Mouse (Mus musculus): ENCODE measurements around the gene Pik3ap1. TPM values are rescaled to one million over a fixed set of nuclear protein-coding genes. Genes with fewer than 3 reads are reported as not detected.

Pik3ap1 gene
- polyA plus RNA-seq, 1 experiment from 2014 or later = 3.3 TPM

DNA sequence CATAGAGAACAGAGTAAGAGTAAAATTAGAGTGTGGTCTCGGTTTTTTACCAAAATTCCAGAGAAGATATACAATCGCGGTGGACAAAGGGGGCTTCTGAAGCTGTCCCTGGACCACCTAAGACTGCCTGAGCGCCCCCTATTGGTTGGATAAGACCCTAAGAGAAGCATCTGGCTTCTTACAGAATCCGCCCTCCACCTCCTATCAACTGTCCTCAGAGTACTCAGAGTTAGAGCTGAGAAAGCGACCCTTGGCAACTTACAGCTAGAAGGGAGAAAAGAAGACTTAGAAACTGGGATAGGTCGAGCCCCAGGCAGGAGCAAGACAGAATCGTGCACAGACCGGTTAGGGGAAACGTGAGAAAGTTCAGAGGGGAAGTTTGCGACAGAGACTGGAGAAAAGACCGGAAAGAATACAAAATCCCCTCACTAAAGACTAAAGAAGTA, 473 bp downstream of the Pik3ap1 start:
- Histone ChIP-seq H3K27ac (peak overlapping the region; percentile 81; the same call in 1 of the 2 replicates), H3K4me3 (peak overlapping the region; percentile 69), H3K9me3 (no peaks in the 10 kb centered on the region), H3K27me3 (ENCODE audit: insufficient read depth, poor library complexity, severe bottlenecking) (peaks cover 32% of the 10 kb centered on the region), H3K36me3 (no peaks in the 10 kb centered on the region), H3K4me1 (replicated peaks) (peaks cover 24% of the 10 kb centered on the region)
- peak; percentile 49 for DNase-seq (ENCODE audit: low spot score)
- 13% methylated on average over 12 of the region's 12 CpGs for WGBS

DNA sequence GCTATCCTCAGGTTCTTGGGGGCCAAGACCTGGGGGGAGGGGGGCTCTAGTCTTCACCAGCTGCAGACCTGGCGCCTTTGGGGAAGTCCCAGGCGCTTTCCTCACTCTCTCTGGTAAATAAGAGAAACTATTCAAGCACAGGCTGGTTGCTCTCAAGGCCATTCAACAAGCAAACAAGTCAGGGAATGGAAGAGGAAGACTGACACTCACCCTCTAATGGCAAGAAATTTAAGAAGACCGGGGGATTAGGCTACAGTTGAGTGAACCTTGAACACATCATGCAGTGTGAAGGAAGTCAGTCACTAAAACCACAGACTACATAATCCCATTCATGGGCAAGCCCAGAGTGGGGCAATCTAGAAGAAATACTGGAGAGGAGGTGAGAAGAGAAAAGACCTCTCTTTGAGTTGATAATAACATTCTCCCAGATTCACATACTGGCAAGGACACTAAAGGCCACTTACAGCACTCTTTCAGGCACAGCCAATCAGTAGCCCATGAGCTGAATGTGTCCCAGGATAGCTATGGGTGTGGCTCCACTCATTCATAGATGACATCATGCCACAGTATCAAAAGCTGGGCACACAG, 2.4 kb downstream of the Pik3ap1 start:
- 80% methylated on average over 3 of the region's 3 CpGs for whole genome bisulfite sequencing

DNA sequence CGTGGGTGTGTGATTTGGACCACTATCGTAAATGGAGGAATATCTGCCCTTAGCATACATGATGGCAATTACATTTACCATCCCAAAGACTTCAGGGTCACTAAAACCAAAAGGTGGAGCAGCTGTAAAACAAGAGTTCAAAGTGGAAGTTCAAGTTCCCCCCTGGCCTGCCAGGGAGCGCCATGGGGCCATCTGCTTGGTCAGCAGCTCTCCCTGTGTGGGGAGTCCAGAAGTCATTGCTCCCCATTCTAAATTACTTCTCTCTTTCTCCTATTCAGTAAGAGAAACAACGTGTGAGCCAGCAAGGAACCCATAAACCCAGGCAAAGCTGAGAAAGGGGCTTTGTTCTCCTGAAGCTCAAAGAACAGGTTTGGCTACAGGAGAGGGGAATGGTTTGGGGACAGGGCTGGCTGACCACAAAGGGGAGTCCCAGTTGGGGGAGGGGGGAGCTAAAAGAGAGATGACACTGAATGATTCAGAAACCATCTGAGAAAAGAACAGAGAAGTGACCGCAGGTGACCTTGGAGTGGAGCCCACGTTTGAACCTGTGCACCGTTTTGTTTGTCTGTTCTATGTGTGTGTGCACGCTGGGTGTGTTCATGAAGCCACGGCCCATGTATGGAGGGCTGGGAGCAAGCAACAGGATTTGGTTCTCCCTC, 3.2 kb downstream of the Pik3ap1 start:
- 75% methylated on average over 9 of the region's 9 CpGs for WGBS
- peaks cover 31% of the 10 kb centered on the region for H3K27me3 ChIP-seq (ENCODE audit: insufficient read depth, poor library complexity, severe bottlenecking)
- peaks cover 24% of the 10 kb centered on the region for H3K4me1 ChIP-seq (replicated peaks)

More for the DNA sequence above, 2.4 kb downstream of the Pik3ap1 start:
- H3K4me1 ChIP-seq (replicated peaks) = peaks cover 24% of the 10 kb centered on the region
- no peaks in the 10 kb centered on the region for H3K9me3 ChIP-seq
- no peak overlapping the region for H3K27ac ChIP-seq
- H3K4me3 ChIP-seq = no peak overlapping the region
- H3K36me3 ChIP-seq = no peaks in the 10 kb centered on the region
- no peak for DNase-seq (ENCODE audit: low spot score)
- peaks cover 32% of the 10 kb centered on the region for H3K27me3 ChIP-seq (ENCODE audit: insufficient read depth, poor library complexity, severe bottlenecking)

DNA sequence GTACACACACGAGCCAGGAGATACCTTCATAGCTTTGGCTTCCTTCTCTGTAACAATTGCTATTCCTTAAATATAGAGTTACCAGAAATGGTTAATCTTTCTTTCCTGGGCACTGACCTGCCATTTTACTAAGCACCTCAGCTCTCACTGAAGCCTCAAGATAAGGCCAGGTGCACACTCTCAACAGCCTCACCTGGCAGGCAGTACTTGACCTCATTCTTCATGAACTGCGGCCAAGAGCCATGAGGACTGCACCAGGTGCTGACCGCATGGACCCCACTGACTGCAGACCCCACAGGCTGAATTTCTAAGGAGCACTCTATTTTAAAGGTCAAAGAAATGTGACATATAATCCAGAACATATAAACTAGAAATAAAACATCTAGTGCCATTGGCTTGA, 5.7 kb downstream of the Pik3ap1 start:
- Histone ChIP-seq H3K9me3 (no peaks in the 10 kb centered on the region), H3K27me3 (ENCODE audit: insufficient read depth, poor library complexity, severe bottlenecking) (peaks cover 7% of the 10 kb centered on the region; the same call in 1 of the 2 replicates), H3K4me3 (no peak overlapping the region), H3K36me3 (no peaks in the 10 kb centered on the region), H3K4me1 (replicated peaks) (peaks cover 13% of the 10 kb centered on the region; the same call in 1 of the 2 replicates), H3K27ac (no peak overlapping the region)
- 93% methylated on average over 3 of the region's 3 CpGs for WGBS
- no peak for DNase-seq (ENCODE audit: low spot score)

More for the DNA sequence above, 3.2 kb downstream of the Pik3ap1 start:
- no peak overlapping the region for H3K4me3 ChIP-seq
- no peak for DNase-seq (ENCODE audit: low spot score)
- H3K36me3 ChIP-seq = no peaks in the 10 kb centered on the region
- H3K9me3 ChIP-seq = no peaks in the 10 kb centered on the region
- no peak overlapping the region; the same call in 1 of the 2 replicates for H3K27ac ChIP-seq

DNA sequence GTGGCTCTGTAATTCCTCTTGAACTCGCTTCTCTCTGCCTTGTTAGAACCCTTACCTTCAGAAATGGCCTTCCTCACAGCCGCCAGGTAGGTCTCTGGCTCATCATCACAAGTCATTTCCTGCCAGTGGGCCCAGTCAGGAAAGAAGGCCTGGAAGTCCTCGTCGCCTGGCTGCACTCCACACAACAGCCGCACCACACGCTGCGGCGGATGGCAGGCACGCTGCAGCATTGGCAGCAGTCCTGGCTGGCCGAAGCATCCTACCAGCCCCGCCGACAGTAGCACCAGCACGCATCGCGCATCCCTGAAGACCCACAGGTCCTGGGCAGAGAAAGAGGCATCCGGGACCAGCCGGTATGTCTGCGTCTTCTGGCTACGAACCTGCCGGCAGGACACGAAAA, 9.1 kb downstream of the Pik3ap1 start:
- H3K4me1 ChIP-seq (replicated peaks) = no peaks in the 10 kb centered on the region
- no peak for DNase-seq (ENCODE audit: low spot score)
- no peaks in the 10 kb centered on the region for H3K36me3 ChIP-seq
- no peak overlapping the region for H3K27ac ChIP-seq
- H3K27me3 ChIP-seq (ENCODE audit: insufficient read depth, poor library complexity, severe bottlenecking) = no peaks in the 10 kb centered on the region
- H3K9me3 ChIP-seq = no peaks in the 10 kb centered on the region
- H3K4me3 ChIP-seq = no peak overlapping the region
- 87% methylated on average over 21 of the region's 21 CpGs for WGBS

DNA sequence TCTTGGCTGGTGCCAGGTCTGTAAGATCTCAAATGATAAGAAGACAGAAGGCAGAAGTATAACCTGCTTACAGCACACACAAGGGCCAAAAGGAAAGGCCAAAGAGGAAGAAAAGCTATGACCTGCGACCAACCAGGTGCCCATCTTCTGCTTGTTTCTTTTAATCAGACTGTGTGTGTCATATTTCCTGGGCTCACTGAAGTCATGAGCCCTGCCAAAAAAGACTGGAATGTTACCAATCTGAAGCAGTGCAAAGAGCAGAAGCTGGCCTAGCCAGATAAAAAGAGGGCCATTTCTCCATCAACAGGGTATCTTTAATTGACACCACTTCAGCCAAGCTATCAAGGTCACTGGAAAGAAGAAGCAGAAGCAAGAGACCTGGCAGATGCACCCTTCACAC, 9.8 kb downstream of the Pik3ap1 start:
- no peak overlapping the region for H3K4me3 ChIP-seq
- no peaks in the 10 kb centered on the region for H3K9me3 ChIP-seq
- H3K36me3 ChIP-seq = no peaks in the 10 kb centered on the region
- no peaks in the 10 kb centered on the region for H3K27me3 ChIP-seq (ENCODE audit: insufficient read depth, poor library complexity, severe bottlenecking)
- 0 out of 2 replicates have a peak, but pooled peaks cover under 1% of the 10 kb centered on the region for H3K4me1 ChIP-seq (replicated peaks)
- H3K27ac ChIP-seq = no peak overlapping the region
- 94% methylated on average over 1 of the region's 1 CpGs for WGBS
- no peak for DNase-seq (ENCODE audit: low spot score)

DNA sequence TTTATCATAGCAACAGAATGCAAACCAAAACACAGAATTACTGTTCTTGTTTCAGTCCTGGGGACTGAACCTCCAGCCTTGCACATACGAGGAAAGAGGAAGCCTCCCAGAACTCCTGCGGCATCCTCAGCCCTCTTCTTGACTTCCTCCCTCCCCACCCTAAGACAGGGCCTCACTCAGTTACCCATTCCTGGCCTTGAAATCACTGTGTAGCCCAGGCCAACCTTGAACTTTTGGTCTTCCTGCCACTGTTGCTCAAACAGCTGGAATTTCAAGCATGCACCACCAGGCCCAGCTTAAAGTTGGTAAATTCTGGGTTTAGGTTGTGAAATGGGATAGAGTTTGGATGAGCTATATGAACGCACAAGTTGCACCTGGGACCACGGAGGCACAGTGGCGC, 10.2 kb downstream of the Pik3ap1 start:
- H3K4me3 ChIP-seq = no peak overlapping the region
- no peaks in the 10 kb centered on the region for H3K36me3 ChIP-seq
- H3K9me3 ChIP-seq = no peaks in the 10 kb centered on the region
- WGBS = 90% methylated on average over 5 of the region's 5 CpGs
- H3K4me1 ChIP-seq (replicated peaks) = 0 out of 2 replicates have a peak, but pooled peaks cover 3% of the 10 kb centered on the region
- H3K27me3 ChIP-seq (ENCODE audit: insufficient read depth, poor library complexity, severe bottlenecking) = no peaks in the 10 kb centered on the region
- no peak for DNase-seq (ENCODE audit: low spot score)
- H3K27ac ChIP-seq = no peak overlapping the region

DNA sequence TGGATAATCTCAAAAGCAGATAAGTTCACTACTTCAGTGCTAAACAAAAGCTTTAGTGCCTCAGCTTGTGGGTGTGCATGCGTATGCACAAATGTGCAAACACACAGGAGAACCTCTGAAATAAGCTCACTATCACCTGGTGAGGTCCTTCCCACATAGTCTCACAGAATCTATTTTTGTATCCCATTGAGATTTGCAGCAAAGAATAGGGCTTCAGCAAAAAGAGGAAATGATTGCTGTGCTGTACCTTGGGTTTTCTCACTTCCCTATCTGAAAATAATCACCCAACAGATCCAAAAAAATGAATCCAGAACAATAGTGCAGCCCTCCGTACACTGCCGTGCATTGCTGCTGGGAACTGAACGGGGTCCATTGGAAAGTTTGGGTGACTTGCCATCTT, 12.6 kb downstream of the Pik3ap1 start:
- Histone ChIP-seq H3K4me1 (replicated peaks) (0 out of 2 replicates have a peak, but pooled peaks cover 3% of the 10 kb centered on the region), H3K27me3 (ENCODE audit: insufficient read depth, poor library complexity, severe bottlenecking) (no peaks in the 10 kb centered on the region), H3K9me3 (no peaks in the 10 kb centered on the region), H3K36me3 (no peaks in the 10 kb centered on the region), H3K27ac (no peak overlapping the region), H3K4me3 (no peak overlapping the region)
- no peak for DNase-seq (ENCODE audit: low spot score)
- 88% methylated on average over 4 of the region's 4 CpGs for WGBS

DNA sequence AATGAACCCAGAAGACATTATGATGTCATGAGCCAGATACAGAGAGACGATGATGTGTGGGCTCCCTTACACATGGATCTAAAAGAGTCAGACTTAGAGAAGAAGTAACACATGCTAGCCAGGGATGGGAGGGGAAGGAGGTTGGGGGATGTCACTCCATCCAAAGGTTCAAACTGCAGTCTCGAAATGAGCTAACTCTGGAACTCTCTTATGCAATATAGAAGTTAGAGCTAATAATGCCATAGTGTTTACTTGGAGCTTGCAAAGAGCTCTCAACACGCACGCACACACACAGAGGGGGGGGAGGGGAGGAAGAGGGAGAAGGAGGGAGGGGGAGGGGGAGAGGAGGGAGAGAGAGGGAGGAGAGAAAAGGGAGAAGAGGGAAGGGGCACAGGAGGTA, 13.5 kb downstream of the Pik3ap1 start:
- Histone ChIP-seq H3K36me3 (no peaks in the 10 kb centered on the region), H3K27ac (no peak overlapping the region), H3K9me3 (no peaks in the 10 kb centered on the region), H3K4me3 (no peak overlapping the region), H3K27me3 (ENCODE audit: insufficient read depth, poor library complexity, severe bottlenecking) (no peaks in the 10 kb centered on the region), H3K4me1 (replicated peaks) (0 out of 2 replicates have a peak, but pooled peaks cover 3% of the 10 kb centered on the region)
- 74% methylated on average over 4 of the region's 4 CpGs for WGBS
- no peak for DNase-seq (ENCODE audit: low spot score)

DNA sequence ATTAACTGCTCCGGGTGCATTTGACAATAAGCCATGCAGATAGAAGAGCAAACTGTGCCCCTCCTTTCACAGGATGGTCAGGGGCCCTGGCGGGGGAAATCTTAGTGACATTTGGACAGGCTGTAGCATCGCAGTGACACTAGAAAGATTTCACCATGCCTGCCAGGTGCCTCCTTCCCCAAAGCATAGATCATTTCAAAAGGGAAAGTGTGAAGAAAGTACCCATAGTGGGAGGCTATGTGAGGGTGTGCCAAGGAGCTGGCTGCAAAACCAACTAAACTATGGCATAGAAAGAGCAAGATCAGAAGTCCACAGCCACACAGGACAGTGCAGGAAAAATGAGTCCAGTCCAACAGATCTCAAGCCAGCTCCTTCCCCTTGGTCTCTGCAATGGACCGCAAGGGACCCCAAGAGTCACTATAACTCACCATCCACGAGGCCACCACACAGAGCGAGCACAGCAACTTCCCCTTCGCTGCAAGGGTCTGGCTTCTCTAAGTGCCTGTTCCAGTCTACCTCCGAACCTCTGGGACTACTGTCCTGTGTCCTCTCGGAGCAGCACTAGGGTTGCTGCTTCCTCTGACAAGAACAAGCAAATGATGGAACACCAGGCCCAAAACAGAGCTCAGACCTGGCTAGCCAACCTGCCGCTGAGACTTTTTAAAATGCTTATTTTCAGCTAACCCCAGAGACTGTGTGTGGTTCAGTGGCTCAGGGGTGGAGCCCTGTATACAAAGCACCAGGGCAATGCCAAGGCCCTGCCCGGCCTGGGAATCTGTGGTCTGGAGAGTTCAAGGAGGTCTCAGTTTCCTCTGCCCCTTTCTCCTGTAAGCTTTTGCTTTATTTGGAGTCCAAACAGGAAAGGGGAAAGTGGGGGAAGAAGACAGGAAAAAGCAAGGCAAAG, 15.1 kb downstream of the Pik3ap1 start:
- no peak for DNase-seq (ENCODE audit: low spot score)
- no peak overlapping the region for H3K27ac ChIP-seq
- H3K27me3 ChIP-seq (ENCODE audit: insufficient read depth, poor library complexity, severe bottlenecking) = no peaks in the 10 kb centered on the region
- H3K36me3 ChIP-seq = no peaks in the 10 kb centered on the region
- H3K4me1 ChIP-seq (replicated peaks) = 0 out of 2 replicates have a peak, but pooled peaks cover 3% of the 10 kb centered on the region
- 86% methylated on average over 11 of the region's 11 CpGs for WGBS
- no peaks in the 10 kb centered on the region for H3K9me3 ChIP-seq
- H3K4me3 ChIP-seq = no peak overlapping the region

DNA sequence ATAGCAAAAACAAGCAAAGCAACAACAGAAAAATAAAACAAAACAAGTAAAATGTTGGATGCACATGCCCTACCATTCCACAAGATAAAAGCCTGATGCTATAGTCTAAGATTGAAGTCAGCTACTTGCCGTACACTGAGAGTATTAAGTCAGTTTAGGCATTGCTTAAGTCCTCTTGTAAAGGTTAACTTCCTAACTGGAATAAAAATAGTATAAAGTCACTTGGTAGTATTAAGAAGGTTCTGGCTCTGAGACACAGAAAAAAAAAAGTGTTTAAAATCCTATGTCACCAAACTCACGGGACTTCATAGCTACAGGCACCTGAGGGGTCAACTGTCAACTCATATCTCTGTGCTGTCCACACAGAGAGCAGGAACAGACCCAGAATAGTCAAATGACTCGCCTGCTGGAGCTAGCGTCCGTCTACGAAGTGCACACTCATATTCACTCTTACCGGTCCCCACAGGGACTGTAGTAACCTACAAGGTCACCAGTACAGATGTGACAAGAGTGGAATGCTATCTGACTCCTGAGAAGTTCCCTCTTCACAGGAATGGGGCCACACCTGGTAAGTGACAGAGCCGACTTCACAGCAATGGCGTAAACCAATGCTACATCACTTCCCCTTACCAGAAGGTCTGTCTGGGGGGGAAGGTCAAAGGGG, 17.9 kb downstream of the Pik3ap1 start:
- H3K27me3 ChIP-seq (ENCODE audit: insufficient read depth, poor library complexity, severe bottlenecking) = no peaks in the 10 kb centered on the region
- no peak for DNase-seq (ENCODE audit: low spot score)
- 0 out of 2 replicates have a peak, but pooled peaks cover 3% of the 10 kb centered on the region for H3K4me1 ChIP-seq (replicated peaks)
- no peaks in the 10 kb centered on the region for H3K9me3 ChIP-seq
- WGBS = 82% methylated on average over 9 of the region's 9 CpGs
- H3K36me3 ChIP-seq = no peaks in the 10 kb centered on the region
- no peak overlapping the region for H3K4me3 ChIP-seq
- no peak overlapping the region for H3K27ac ChIP-seq

DNA sequence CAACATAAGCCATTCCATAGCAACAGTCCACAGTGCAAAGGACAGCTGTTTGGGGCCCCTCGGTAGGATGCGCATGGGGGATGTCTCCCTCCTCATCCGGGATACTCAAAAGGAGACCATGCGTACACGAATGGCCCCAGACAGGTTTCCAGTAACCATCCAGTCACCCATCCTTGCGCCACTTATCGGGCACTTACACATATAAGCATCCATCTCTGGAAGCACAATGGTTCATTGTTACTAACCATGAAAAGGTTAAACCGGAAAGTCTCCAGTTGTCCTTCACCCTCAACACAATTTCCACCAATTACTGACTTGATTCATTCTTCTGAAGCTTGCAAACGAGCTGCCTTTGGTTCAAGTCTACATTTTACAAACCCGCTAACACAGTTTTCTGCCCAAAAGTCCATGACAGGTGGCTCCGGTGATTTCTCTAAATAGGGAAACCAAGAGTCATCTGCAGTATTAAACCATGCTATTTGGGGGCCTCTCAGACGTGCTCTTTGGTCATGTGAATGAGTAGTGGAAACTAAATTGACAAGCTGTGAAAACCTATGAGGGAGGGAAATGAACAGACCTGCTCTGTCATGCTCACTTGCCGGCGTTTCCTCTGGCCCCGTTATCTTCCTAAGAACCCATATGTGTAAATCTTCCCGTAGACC, 18.6 kb downstream of the Pik3ap1 start:
- Histone ChIP-seq H3K4me1 (replicated peaks) (0 out of 2 replicates have a peak, but pooled peaks cover 3% of the 10 kb centered on the region), H3K27ac (no peak overlapping the region), H3K4me3 (no peak overlapping the region), H3K36me3 (no peaks in the 10 kb centered on the region), H3K9me3 (no peaks in the 10 kb centered on the region), H3K27me3 (ENCODE audit: insufficient read depth, poor library complexity, severe bottlenecking) (no peaks in the 10 kb centered on the region)
- no peak for DNase-seq (ENCODE audit: low spot score)
- WGBS = 90% methylated on average over 16 of the region's 16 CpGs

All from hindbrain, embryonic 10.5 days (tissue).